Mouse (Mus musculus) adrenal gland, adult 18-20 months (tissue): ENCODE measurements around the gene Ergic2. TPM values are rescaled to one million over a fixed set of nuclear protein-coding genes. Genes with fewer than 3 reads are reported as not detected.
"Not testable (repeated sequence)": the region's sequence is repeated elsewhere in the genome, so short reads cannot be mapped to it uniquely, and the experiment has no call there.

ENCODE experiments used
- DNase-seq, 2 experiments: peaks; one replicate each; pipeline ENCODE4 v3.0.0; 2021 to 2022; ENCODE audit warnings: low spot score in 2 of 2
- total RNA-seq, 2 experiments: library from RNA; stranded (reverse); gene quantifications; 1 replicate in 1 of 2; 2 replicates in 1 of 2; pipeline ENCODE4 v1.2.3; 2021

Ergic2 gene
- total RNA-seq, 2 experiments from 2014 or later = 74.6 to 81.7 TPM

- DNase-seq = peak; percentile 26 to 29
Measured at GRCm38 (mm10) chr6:148214765-148215164, 2.6 kb upstream of the Ergic2 start.

- DNase-seq = no peak
Measured at GRCm38 (mm10) chr6:148211391-148211876, 740 bp downstream of the Ergic2 start.

- no peak for DNase-seq
Measured at GRCm38 (mm10) chr6:148207522-148207921, 4.7 kb downstream of the Ergic2 start.

- DNase-seq = no peak
Measured at GRCm38 (mm10) chr6:148205134-148205533, 7.0 kb downstream of the Ergic2 start.

GRCm38 (mm10) chr6:148199729-148200128 is 12.4 kb downstream of the Ergic2 start:
- DNase-seq = no peak

GRCm38 (mm10) chr6:148199177-148199576 is 13.0 kb downstream of the Ergic2 start:
- DNase-seq = no peak

- no peak for DNase-seq
Measured at GRCm38 (mm10) chr6:148193972-148194701, 18.0 kb downstream of the Ergic2 start.

- DNase-seq = no peak
Measured at GRCm38 (mm10) chr6:148185694-148186093, 26.5 kb downstream of the Ergic2 start.

GRCm38 (mm10) chr6:148172904-148173303 is 39.3 kb downstream of the Ergic2 start:
- no peak for DNase-seq

GRCm38 (mm10) chr6:148152305-148152704 is 59.9 kb downstream of the Ergic2 start:
- DNase-seq = not testable (repeated sequence)

GRCm38 (mm10) chr6:148142421-148142820 is 69.8 kb downstream of the Ergic2 start:
- no peak for DNase-seq

- DNase-seq = no peak
Measured at GRCm38 (mm10) chr6:148141874-148142273, 70.3 kb downstream of the Ergic2 start.

- DNase-seq = no peak
Measured at GRCm38 (mm10) chr6:148139288-148139995, 72.7 kb downstream of the Ergic2 start.

- peak; percentile 63 to 64 for DNase-seq
Measured at GRCm38 (mm10) chr6:148135769-148136382, 76.3 kb downstream of the Ergic2 start.

- DNase-seq = no peak
Measured at GRCm38 (mm10) chr6:148133536-148133935, 78.6 kb downstream of the Ergic2 start.

- no peak for DNase-seq
Measured at GRCm38 (mm10) chr6:148132314-148132713, 79.9 kb downstream of the Ergic2 start.

Other genes with a start within 250 kb of the Ergic2 start
- 1 to 10 TPM; 1.3 to 2.1 TPM for gene Far2, start 165.1 kb downstream of the Ergic2 start, total RNA-seq
- 10 to 100 TPM; 12.3 to 12.9 TPM for gene Tmtc1, start 232.0 kb upstream of the Ergic2 start, total RNA-seq